Mouse (Mus musculus) T-helper 1 cell (primary cell): ENCODE data around the gene Spag7.

Source experiments
- in situ Hi-C: fragments of 300-600 bp; cut with MboI, MseI; formaldehyde crosslinking; loops from one replicate; pipeline ENCODE4 v1.15.1; 2025; ENCODE audit warnings: high pct_unique_total_duplicates

Gene Spag7

DNA sequence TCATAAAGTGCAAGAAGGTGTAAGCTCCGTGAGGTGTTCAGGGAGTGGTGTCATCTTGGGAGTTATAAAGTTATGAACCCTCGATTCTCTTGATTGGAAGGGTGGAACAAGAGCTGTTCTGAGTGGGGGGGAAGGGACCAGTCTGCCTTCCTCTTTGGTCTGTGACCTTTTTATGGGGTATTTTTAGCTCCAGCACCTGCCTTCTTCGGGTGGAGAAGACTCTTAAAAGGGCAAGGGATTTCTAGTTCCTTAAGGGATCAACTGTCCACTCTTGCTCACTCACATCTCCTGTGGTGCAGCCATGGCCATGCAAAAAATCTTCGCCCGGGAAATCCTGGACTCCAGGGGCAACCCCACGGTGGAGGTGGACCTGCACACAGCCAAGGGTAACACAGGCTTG lies 11.6 kb downstream of the Spag7 start:
- in situ Hi-C loops = no loop called here

DNA sequence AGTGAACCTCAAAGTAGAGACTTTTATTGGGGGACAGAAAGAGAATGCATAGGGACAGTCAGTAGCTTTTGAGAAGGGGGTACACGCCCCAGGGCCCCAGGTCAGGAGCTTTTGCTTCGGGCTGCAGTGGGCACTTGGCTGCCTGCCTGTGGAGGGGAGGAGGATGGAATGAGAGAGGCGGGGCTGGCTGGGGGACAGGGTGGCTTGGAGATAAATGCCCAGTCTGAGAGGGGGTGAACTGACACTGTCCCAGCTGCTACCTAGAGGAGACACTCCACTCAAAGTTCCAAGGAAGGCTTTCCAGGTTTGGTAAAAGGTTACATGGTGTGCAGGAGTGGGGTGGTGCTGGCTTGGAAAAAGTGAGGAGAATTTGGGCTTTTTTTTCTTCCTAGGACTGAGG lies 12.3 kb downstream of the Spag7 start, which contains the start of gene Eno3:
TSS of gene Eno3 (plus strand) at position 239 of the 400 bp plus-strand sequence.
- in situ Hi-C loops = no loop called here

- in situ Hi-C loops = no loop called here
Observed at GRCm38 (mm10) chr11:70656456-70656927, 12.7 kb downstream of the Spag7 start.

GRCm38 (mm10) chr11:70655571-70656455 lies 13.4 kb downstream of the Spag7 start:
- in situ Hi-C loops = no loop called here

DNA sequence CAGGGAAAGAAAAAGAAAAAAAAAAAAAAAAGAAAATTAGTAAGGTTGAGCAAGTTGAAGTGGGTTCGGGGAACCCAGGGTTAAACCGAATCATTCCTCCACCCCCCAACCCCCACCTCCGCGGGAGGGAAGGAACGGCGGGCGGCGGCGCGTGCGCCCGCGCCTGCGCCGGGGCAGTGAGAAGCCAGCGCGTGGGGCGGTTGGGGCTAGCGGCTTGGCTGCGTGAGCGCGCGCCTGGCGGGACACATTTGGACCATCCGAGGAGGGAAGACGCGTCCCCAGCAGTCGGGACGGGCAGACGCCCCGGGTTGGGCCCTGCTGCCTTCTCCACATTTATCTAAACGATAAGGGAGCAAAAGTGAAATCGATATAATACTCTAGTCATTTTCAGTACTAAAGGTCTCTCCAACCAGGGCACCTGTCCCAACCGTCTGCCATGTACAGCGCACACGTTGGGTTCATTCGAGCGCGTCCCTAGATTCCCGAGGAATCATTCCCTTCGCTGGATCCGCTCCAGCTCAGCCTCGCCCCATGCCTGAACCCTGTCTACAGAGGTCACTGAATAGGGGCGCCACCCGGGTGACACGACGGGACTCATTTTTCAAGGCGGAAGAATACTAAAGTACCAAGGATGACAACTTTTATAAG lies 14.2 kb downstream of the Spag7 start:
- in situ Hi-C loops = no loop called here

DNA sequence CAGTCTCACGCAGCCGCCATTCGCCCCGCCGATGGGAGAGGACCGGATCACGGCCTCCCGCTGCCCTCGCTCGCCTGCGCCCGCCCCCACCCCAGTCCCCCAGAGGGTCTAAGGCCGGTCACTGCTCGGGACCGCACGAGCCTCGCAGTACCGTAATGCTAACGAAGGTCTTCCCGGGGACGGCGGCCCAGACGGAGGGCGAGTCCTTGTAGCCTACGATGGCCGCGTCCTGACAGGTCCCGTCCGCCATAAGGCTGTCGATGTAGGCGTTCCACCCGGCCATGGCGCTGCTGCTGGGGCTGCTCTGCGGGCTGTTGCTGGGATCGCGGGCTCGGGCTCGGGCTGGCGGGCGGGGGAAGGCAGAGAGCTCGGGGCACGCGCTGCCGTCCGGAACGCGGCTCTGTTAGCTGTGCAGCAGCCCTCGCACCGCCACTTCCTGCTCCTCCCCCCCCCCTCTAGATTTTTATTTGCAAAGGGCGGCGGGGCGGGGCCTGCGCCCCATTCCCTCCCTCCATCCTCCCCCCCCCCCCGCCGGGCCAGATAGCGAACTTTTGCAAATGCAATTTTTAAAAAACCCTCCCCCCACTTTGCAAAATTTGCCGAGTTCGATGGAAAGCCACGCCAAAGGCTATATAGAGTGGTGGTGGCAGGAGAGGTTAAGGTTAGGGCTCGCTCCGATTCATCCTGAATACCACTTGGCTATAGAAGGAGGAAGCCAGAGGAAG lies 14.9 kb downstream of the Spag7 start, which contains the start of gene Pfn1:
TSS of gene Pfn1 (minus strand) at position 447 of the 725 bp plus-strand sequence.
- in situ Hi-C loops = no loop called here

DNA sequence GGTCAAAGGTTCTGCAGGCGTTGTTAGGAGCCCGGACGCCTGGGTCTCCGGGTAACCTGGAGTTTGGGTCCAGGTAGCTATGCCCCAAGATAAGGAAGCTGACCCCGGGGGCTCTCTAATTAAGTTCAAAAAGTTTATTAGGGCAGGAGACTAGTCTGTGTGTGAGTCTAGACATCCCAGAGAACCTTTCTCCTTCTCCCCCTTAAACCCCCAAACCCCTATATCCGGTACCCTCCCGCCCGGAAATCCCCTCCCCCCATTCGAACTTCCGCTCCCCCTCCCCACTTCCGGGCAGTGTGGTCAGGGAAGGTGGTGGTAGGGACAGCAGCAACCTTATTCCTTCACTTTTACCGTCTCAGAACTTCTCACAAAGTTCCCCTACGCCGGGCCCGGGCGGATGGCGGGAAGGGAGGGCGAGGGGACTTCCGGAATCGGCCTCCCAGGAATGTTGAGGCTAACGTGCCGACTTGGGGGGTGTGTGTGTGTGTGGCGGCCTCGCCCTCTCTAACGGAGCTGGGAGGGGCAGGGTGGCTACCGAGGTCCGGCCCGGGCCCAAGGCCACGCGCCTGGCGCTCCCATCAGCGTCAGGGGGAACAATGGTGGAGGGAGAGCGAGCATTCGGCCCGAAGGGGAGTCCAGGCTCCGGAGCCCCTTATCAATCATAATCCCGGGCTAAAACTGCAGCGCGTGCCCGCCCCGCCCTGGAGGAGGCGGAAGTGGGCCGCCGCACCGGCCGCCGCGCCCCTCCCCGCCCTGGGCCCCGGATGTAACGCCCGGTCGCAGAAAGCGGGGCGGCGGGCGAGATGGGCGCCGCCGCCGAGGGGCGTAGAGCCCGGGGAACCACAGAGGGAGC lies 15.6 kb downstream of the Spag7 start:
- in situ Hi-C loops = no loop called here

- in situ Hi-C loops = no loop called here
Observed at GRCm38 (mm10) chr11:70652884-70653344, 16.3 kb downstream of the Spag7 start.

DNA sequence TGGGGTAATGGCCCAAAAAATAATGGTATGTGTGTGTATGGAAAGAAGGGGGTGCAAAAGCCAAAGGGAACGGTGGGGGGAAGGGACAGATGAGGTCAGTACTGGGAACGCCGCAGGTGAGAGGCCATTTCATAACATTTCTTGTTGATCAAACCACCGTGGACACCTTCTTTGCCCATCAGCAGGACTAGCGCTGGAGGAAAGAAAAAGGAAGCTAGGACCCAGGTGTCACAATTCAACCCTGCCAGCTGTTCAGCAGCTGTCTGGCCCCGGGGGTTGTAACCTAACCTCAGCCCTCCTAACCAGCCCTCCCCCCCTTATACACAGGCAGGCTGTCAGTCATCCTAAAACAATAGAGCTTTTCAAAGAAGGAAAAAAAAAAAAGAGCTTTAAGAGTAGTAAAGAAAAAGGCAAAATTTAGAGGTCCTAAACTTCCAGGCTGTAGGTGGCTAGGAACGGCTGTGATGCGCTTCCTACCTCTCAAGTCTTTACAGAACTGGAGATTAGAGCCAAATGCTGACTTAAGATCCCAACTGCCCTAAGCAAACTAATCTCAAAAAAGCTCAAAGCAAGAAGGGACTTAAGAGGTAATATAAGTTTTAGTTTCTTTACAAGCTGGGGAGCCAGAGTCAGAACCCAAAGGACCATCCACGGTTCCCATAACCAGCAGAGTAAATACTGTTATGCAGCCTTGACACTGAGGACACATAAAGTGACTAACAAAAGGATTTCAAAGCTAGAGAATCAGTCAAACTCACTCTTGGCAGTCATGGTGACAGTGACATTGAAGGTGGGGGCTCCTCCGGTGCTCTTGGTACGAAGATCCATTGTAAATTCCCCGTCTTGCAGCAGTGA lies 17.0 kb downstream of the Spag7 start:
- in situ Hi-C loops = no loop called here

DNA sequence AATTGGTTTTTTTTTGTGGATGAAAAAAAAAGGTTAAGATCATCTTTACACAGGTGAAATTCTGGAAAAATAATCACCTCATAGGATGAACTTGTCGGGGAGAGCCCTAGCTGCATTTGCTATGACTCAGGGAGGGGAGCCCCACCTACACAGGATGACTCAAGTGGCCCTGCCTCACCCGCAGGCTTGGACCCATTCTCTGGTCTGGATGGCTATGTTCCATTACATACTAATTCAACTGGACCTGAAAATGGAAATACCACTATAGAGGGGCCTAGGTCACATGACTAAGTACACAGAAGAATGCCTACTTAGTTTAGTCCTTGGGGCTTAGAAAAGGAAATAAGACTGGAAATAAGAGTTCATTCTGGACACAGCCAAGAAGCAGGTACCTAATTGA lies 17.8 kb downstream of the Spag7 start:
- in situ Hi-C loops = no loop called here

GRCm38 (mm10) chr11:70650322-70651175 lies 18.7 kb downstream of the Spag7 start:
- in situ Hi-C loops = no loop called here

DNA sequence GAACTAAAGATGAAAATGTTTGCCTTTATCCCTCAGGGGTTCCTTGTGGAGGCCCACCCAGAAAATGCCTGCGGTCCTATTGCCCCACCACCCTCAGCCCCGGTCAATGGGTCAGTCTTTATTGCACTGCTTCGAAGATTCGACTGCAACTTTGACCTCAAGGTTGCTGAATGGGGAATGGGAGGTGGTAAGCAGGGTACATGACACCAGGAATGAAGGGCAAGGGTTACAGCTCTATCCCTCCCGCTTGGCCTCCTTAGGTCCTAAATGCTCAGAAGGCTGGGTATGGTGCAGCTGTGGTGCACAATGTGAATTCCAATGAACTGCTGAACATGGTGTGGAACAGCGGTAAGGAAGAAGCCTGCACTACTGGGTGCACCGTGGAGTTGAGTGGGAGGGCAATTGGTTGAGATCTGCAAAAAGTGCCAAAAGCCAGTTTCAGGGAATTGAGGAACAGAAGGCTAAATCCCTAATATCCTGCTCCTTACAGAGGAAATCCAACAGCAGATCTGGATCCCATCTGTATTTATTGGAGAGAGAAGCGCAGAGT lies 20.0 kb downstream of the Spag7 start:
- in situ Hi-C loops = no loop called here

DNA sequence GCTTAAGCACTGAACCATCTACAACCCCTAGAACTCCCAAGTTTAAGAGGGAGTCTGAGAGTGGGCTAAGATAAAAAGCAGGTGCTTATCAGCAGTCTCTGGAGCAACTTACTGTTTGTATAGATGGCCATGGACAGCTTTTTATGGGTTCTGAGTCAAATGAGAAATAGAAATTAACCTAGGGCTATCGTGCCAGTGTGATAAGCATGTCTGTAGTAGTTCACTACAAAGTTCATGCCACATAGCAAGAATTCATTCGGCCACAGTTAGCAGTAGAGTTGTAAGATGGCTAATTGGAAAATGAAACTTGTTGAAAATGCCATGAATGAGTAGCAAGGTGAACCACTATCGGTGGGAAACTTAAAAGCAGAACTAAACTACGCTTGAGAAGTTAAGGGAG lies 20.7 kb downstream of the Spag7 start:
- in situ Hi-C loops = no loop called here

- in situ Hi-C loops = no loop called here
Observed at GRCm38 (mm10) chr11:70647716-70648420, 21.3 kb downstream of the Spag7 start.

DNA sequence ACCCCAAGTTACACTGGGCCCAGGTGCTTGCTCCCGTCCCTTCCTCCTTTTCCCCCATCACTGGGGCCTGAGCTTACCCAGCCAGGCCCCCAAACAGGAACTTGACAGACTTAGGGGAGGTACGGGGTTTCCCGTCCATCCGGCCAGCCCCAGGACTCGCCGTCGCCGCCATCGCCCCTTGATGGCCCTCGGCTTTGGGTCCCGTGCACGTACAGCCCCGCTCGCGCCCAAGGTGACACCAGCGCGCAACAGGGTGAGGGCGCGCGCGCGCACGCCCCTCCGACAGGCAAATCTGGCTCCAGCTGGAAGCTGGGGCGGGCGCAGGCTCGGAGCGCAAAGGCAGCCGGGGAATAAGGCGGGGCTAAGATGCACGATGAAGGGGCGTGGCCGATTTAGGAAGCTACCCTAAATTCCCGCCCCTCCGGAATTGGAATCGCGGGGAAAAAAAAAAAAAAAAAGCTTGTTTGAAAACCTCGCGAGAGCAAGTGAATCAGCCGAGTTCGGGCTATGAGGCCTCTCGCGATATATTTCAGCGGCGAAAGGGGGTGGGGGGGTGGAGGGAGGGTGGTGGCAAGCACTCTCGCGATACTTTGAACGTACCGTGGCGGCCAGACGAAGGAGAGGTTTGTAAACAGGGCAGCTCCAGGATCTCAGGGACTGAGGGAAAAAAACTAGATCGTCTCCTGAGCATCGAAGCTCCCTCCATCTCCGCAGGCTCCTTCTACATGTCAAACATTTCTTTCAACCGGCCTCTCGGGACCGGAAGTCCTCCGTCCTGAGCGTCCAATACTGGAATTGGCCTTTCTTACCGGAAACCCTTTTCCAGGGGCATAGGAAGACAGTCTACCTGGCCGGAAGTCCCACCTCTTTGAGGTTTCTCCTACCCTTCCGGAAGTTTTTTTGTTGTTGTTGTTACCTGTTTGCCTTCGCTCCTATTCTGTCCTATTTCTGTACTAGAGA lies 22.2 kb downstream of the Spag7 start, which contains the start of the genes Rnf167 and Slc25a11:
TSS of gene Rnf167 (plus strand) at position 545 of the 960 bp plus-strand sequence.
TSS of gene Slc25a11 (minus strand) at position 789 of the 960 bp plus-strand sequence.
- in situ Hi-C loops = no loop called here

- in situ Hi-C loops = no loop called here
Observed at GRCm38 (mm10) chr11:70646259-70646555, 23.0 kb downstream of the Spag7 start.
